Mouse (Mus musculus): ENCODE measurements around the gene Pak1. TPM values are rescaled to one million over a fixed set of nuclear protein-coding genes. Genes with fewer than 3 reads are reported as not detected.

Gene Pak1
- polyA plus RNA-seq, 1 experiment from 2014 or later: 22.1 TPM

DNA sequence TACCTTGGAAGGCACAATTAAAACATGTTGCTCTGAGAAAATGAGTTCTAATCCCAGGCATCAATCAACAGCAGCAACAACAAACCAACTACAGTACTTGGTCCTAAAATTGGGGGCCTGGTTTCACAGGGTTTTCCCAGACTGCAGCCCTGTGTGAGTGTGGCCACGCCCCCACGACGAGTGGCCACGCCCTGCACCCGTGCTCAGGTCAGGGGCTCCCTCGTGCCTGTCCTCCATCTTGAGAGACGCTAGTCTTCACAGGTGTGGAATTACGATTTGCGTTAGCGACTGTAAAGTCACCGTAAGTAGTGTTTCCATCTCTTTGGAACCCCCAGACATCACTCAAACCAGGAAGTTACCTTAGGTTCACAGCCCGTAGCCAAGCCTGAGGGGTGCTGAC lies 131.4 kb downstream of the Pak1 start, which contains the start of gene Gdpd4:
Gene Gdpd4, plus strand, starts transcription at position 214 of the 400 bp plus-strand sequence.
- Histone ChIP-seq H3K9ac (ENCODE audit: low read depth, low read length) (no peak within 1 kb of the TSS), H3K27ac (ENCODE audit: low read depth, low read length) (no peak within 1 kb of the TSS), H3K4me3 (ENCODE audit: low read length) (no peak within 1 kb of the TSS), H3K9me3 (ENCODE audit: control insufficient read depth, low read length) (no peaks in the 10 kb centered on the region), H3K27me3 (ENCODE audit: control insufficient read depth, insufficient read depth, low read length) (no peaks in the 10 kb centered on the region), H3K36me3 (ENCODE audit: control insufficient read depth, insufficient read depth, low read length) (no peaks in the 10 kb centered on the region), H3K4me2 (replicated peaks; ENCODE audit: low read depth, low read length) (no peak within 1 kb of the TSS), H3K4me1 (ENCODE audit: control insufficient read depth, insufficient read depth, low read length) (no peaks in the 10 kb centered on the region)
- 83% methylated on average over 12 of the region's 12 CpGs for WGBS
- no peak for ATAC-seq (ENCODE audit: low FRiP score, low TSS enrichment)

DNA sequence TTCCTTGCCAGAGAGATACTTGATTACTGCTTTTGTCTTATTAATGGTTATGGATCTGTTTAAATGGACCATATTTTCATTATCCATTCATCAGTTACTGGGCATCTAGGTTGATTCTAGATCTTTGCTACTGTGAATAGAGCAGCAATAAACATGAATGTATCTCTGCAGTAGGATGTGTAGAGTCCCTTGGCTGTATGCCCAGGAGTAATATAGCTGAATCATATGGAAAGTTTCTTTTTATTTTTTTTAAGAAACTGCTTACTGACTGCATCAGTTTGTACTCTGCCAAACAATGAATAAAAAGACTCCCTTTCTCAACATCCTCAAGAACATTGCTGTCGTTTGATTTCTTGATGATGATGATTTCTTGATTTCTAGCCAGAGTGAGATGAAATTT lies 137.5 kb downstream of the Pak1 start:
- Histone ChIP-seq H3K27ac (ENCODE audit: low read depth, low read length) (no peak overlapping the region), H3K4me2 (replicated peaks; ENCODE audit: low read depth, low read length) (no peak overlapping the region), H3K9me3 (ENCODE audit: control insufficient read depth, low read length) (no peaks in the 10 kb centered on the region), H3K4me3 (ENCODE audit: low read length) (no peak overlapping the region), H3K36me3 (ENCODE audit: control insufficient read depth, insufficient read depth, low read length) (no peaks in the 10 kb centered on the region), H3K27me3 (ENCODE audit: control insufficient read depth, insufficient read depth, low read length) (no peaks in the 10 kb centered on the region), H3K9ac (ENCODE audit: low read depth, low read length) (no peak overlapping the region), H3K4me1 (ENCODE audit: control insufficient read depth, insufficient read depth, low read length) (no peaks in the 10 kb centered on the region)
- 77% methylated on average over 1 of the region's 1 CpGs for WGBS
- ATAC-seq (ENCODE audit: low FRiP score, low TSS enrichment): no peak

DNA sequence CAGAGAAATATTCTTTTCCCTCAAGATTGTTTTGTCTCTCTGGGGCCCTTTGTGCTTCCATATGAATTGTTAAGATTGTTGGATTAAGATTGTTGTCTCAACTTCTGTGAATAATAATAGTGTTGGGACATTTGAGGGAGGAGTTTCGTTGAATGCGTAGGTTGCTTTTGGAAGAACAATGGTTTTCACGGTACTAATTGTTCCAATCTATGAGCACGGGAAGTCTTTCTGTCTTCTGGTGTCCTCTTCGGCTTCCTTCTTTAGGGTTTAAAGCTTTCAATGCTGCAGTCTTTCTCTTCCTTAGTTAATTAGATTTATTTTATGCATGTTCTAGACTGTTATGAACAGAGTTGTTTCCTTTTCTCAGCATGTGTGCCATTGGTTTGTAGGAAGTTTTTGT lies 138.6 kb downstream of the Pak1 start:
- Histone ChIP-seq H3K4me1 (ENCODE audit: control insufficient read depth, insufficient read depth, low read length) (no peaks in the 10 kb centered on the region), H3K4me3 (ENCODE audit: low read length) (no peak overlapping the region), H3K27me3 (ENCODE audit: control insufficient read depth, insufficient read depth, low read length) (no peaks in the 10 kb centered on the region), H3K4me2 (replicated peaks; ENCODE audit: low read depth, low read length) (no peak overlapping the region), H3K27ac (ENCODE audit: low read depth, low read length) (no peak overlapping the region), H3K36me3 (ENCODE audit: control insufficient read depth, insufficient read depth, low read length) (no peaks in the 10 kb centered on the region), H3K9me3 (ENCODE audit: control insufficient read depth, low read length) (no peaks in the 10 kb centered on the region), H3K9ac (ENCODE audit: low read depth, low read length) (no peak overlapping the region)
- no peak for ATAC-seq (ENCODE audit: low FRiP score, low TSS enrichment)
- WGBS: 90% methylated on average over 5 of the region's 5 CpGs

GRCm38 (mm10) chr7:97944485-97944884 lies 156.1 kb downstream of the Pak1 start:
- no peak for ATAC-seq (ENCODE audit: low FRiP score, low TSS enrichment)
- H3K9me3 ChIP-seq (ENCODE audit: control insufficient read depth, low read length): no peaks in the 10 kb centered on the region
- no peaks in the 10 kb centered on the region for H3K27me3 ChIP-seq (ENCODE audit: control insufficient read depth, insufficient read depth, low read length)
- H3K4me3 ChIP-seq (ENCODE audit: low read length): no peak overlapping the region
- H3K27ac ChIP-seq (ENCODE audit: low read depth, low read length): no peak overlapping the region
- no peaks in the 10 kb centered on the region for H3K36me3 ChIP-seq (ENCODE audit: control insufficient read depth, insufficient read depth, low read length)
- H3K9ac ChIP-seq (ENCODE audit: low read depth, low read length): no peak overlapping the region
- no peak overlapping the region for H3K4me2 ChIP-seq (replicated peaks; ENCODE audit: low read depth, low read length)
- WGBS: 91% methylated on average over 1 of the region's 1 CpGs
- H3K4me1 ChIP-seq (ENCODE audit: control insufficient read depth, insufficient read depth, low read length): no peaks in the 10 kb centered on the region

Other genes starting within 250 kb of the Pak1 start
- 44.4 and 50.8 TPM in 2 replicates for gene Aamdc, start 209.0 kb upstream of the Pak1 start, polyA plus RNA-seq (2014; fragmentation: Nextera tagmentation; extraction: Ambion mirVana)
- 19.0 and 28.4 TPM in 2 replicates for gene Rsf1, start 208.7 kb upstream of the Pak1 start, polyA plus RNA-seq (2014; fragmentation: Nextera tagmentation; extraction: Ambion mirVana)
- gene Clns1a, start 91.9 kb upstream of the Pak1 start, polyA plus RNA-seq (2014; fragmentation: Nextera tagmentation; extraction: Ambion mirVana): 237 and 238 TPM in 2 replicates
- gene Aqp11, start 50.3 kb upstream of the Pak1 start, polyA plus RNA-seq (2014; fragmentation: Nextera tagmentation; extraction: Ambion mirVana): 12.3 and 12.6 TPM in 2 replicates
- not detected in 2 replicates for gene Gdpd4, start 131.4 kb downstream of the Pak1 start, polyA plus RNA-seq (2014; fragmentation: Nextera tagmentation; extraction: Ambion mirVana)

Measured in kidney, embryonic 14.5 days (tissue).